8 mouse cellular contexts compared by ENCODE assay signal in genomic region chr16:91648220-91648550, GRCm38 (mm10). TPM values are rescaled to one million over a fixed set of nuclear protein-coding genes. Genes with fewer than 3 reads are reported as not detected.
A peak's percentile ranks its signal among the peaks of the same experiment; 100 is the strongest.
DNase-seq lines count a peak whose midpoint lies in the region; ATAC-seq lines count a peak whose summit lies in the region.

No protein-coding gene starts in this region.

- peaks cover 11% of the 10 kb centered on the region for H3K36me3 ChIP-seq in forebrain, embryonic 15.5 days
- peaks cover 5% of the 10 kb centered on the region; the same call in 1 of the 2 replicates for H3K36me3 ChIP-seq in hindbrain, embryonic 11.5 days (ENCODE audit: control insufficient read depth, insufficient read depth, low read length)

- peak; percentile 76 for DNase-seq in MN1 (ENCODE audit: low spot score)
- DNase-seq in cerebellum, adult 11-12 months = peak; percentile 73
- DNase-seq in hindbrain, embryonic 11.5 days (ENCODE audit: low spot score) = peak; percentile 84
- DNase-seq in layer of hippocampus, postnatal 36 days = peak; percentile 72 to 76
- peak; percentile 87 to 89 for DNase-seq in lung, postnatal 4 days
- peak; percentile 79 to 84 for DNase-seq in right cerebral cortex, postnatal 10 days (ENCODE audit: low spot score in 2 of 2)
- peak; percentile 77 to 83 for DNase-seq in urinary bladder, postnatal 36 days (ENCODE audit: low spot score in 2 of 2)

- peaks cover 31% of the 10 kb centered on the region for H3K4me1 ChIP-seq in forebrain, embryonic 15.5 days
- H3K4me1 ChIP-seq in hindbrain, embryonic 11.5 days (replicated peaks; ENCODE audit: control insufficient read depth, insufficient read depth, low read length) = 0 out of 2 replicates have a peak, but pooled peaks cover 4% of the 10 kb centered on the region

- no peaks in the 10 kb centered on the region for H3K9me3 ChIP-seq in forebrain, embryonic 15.5 days
- no peaks in the 10 kb centered on the region for H3K9me3 ChIP-seq in hindbrain, embryonic 11.5 days (ENCODE audit: control insufficient read depth, low read length)

- H3K4me2 ChIP-seq in forebrain, embryonic 15.5 days (replicated peaks) = peak overlapping the region; percentile 61
- H3K4me2 ChIP-seq in hindbrain, embryonic 11.5 days (replicated peaks; ENCODE audit: low read depth, low read length) = peak overlapping the region; percentile 50

- peak; percentile 53 for ATAC-seq in forebrain, embryonic 15.5 days (replicated peaks)
- peak; percentile 71 for ATAC-seq in hindbrain, embryonic 11.5 days (ENCODE audit: low FRiP score)

- H3K27me3 ChIP-seq in forebrain, embryonic 15.5 days = no peaks in the 10 kb centered on the region
- H3K27me3 ChIP-seq in hindbrain, embryonic 11.5 days (ENCODE audit: control insufficient read depth, insufficient read depth, low read length) = no peaks in the 10 kb centered on the region

- under 1% methylated on average over 25 of the region's 25 CpGs for WGBS in forebrain, embryonic 15.5 days
- WGBS in hindbrain, embryonic 11.5 days = 1% methylated on average over 25 of the region's 25 CpGs

- H3K4me3 ChIP-seq in forebrain, embryonic 15.5 days = peak overlapping the region; percentile 91
- peak overlapping the region; percentile 84 for H3K4me3 ChIP-seq in hindbrain, embryonic 11.5 days (ENCODE audit: low read depth, low read length)

- peak overlapping the region; percentile 76 for H3K9ac ChIP-seq in forebrain, embryonic 15.5 days (replicated peaks)
- peak overlapping the region; percentile 88 for H3K9ac ChIP-seq in hindbrain, embryonic 11.5 days (ENCODE audit: low read depth, low read length)

- peak overlapping the region; percentile 99 for H3K27ac ChIP-seq in forebrain, embryonic 15.5 days (replicated peaks)
- H3K27ac ChIP-seq in hindbrain, embryonic 11.5 days (ENCODE audit: low read depth, low read length) = peak overlapping the region; percentile 95

RNA-seq across cellular contexts. Expression of gene Son, which starts 0.9 kb away (rescaled TPM):
- 142 TPM in 2 replicates for polyA plus RNA-seq in forebrain, embryonic 15.5 days (2015; fragmentation: Nextera tagmentation; extraction: Ambion mirVana)
- 141 and 180 TPM in 2 replicates for polyA plus RNA-seq in hindbrain, embryonic 11.5 days (2014; fragmentation: Nextera tagmentation; extraction: Ambion mirVana)
- total RNA-seq in layer of hippocampus, postnatal 36 days (2021) = 100 to 1,000 TPM; 241 to 252 TPM

RNA-seq across cellular contexts. Expression of gene Gart, which starts 1.4 kb away (rescaled TPM):
- 79.1 and 79.9 TPM in 2 replicates for polyA plus RNA-seq in forebrain, embryonic 15.5 days (2015; fragmentation: Nextera tagmentation; extraction: Ambion mirVana)
- 82.5 and 94.2 TPM in 2 replicates for polyA plus RNA-seq in hindbrain, embryonic 11.5 days (2014; fragmentation: Nextera tagmentation; extraction: Ambion mirVana)
- total RNA-seq in layer of hippocampus, postnatal 36 days (2021) = 10 to 100 TPM; 44.4 to 46.0 TPM

RNA-seq across cellular contexts. Expression of gene Dnajc28, which starts 29.4 kb away (rescaled TPM):
- 8.0 and 9.0 TPM in 2 replicates for polyA plus RNA-seq in forebrain, embryonic 15.5 days (2015; fragmentation: Nextera tagmentation; extraction: Ambion mirVana)
- polyA plus RNA-seq in hindbrain, embryonic 11.5 days (2014; fragmentation: Nextera tagmentation; extraction: Ambion mirVana) = 5.6 and 6.1 TPM in 2 replicates
- total RNA-seq in layer of hippocampus, postnatal 36 days (2021) = 10 to 100 TPM; 10.3 to 10.8 TPM

RNA-seq across cellular contexts. Expression of gene Donson, which starts 40.4 kb away (rescaled TPM):
- 20.0 and 20.3 TPM in 2 replicates for polyA plus RNA-seq in forebrain, embryonic 15.5 days (2015; fragmentation: Nextera tagmentation; extraction: Ambion mirVana)
- 33.4 and 38.5 TPM in 2 replicates for polyA plus RNA-seq in hindbrain, embryonic 11.5 days (2014; fragmentation: Nextera tagmentation; extraction: Ambion mirVana)
- 10 to 100 TPM; 22.2 to 27.2 TPM for total RNA-seq in layer of hippocampus, postnatal 36 days (2021)

RNA-seq across cellular contexts. Expression of gene Tmem50b, which starts 50.6 kb away (rescaled TPM):
- 83.2 and 89.2 TPM in 2 replicates for polyA plus RNA-seq in forebrain, embryonic 15.5 days (2015; fragmentation: Nextera tagmentation; extraction: Ambion mirVana)
- 54.7 and 55.9 TPM in 2 replicates for polyA plus RNA-seq in hindbrain, embryonic 11.5 days (2014; fragmentation: Nextera tagmentation; extraction: Ambion mirVana)
- total RNA-seq in layer of hippocampus, postnatal 36 days (2021) = 100 to 1,000 TPM; 115 to 124 TPM

Comparison
In these comparisons a context has a peak if more than half of its experiments do, and no peak if none do; other contexts are left out.
1. Peak in every context shown above with its lines: DNase-seq, ATAC-seq, H3K4me3 ChIP-seq and H3K27ac ChIP-seq.